Mouse (Mus musculus) G1E (cell line): ENCODE data around the gene Msh5. TPM values are rescaled to one million over a fixed set of nuclear protein-coding genes. Genes with fewer than 3 reads are reported as not detected.

Experiments used
- ATAC-seq: 2 replicates; pipeline ENCODE4 v1.8.0; 2016; ENCODE audit warnings: mild to moderate bottlenecking; ENCODE audit not compliant: insufficient number of reproducible peaks, poor library complexity, low FRiP score, severe bottlenecking; ENCODE audit errors: extremely low read depth
- DNase-seq: peaks from one replicate; pipeline ENCODE4 v3.0.0; 2012; ENCODE audit warnings: low spot score
- H3K27me3 ChIP-seq: 2 replicates; pipeline ENCODE4 v1.6.1; 2012; ENCODE audit warnings: mild to moderate bottlenecking, low read length, inconsistent platforms; ENCODE audit not compliant: insufficient read depth
- H3K36me3 ChIP-seq: replicated peaks from 2 replicates; pipeline ENCODE3; 2012; ENCODE audit warnings: mild to moderate bottlenecking, inconsistent platforms
- H3K4me1 ChIP-seq: 2 replicates; pipeline ENCODE4 v1.6.1; 2012; ENCODE audit warnings: low read depth, low read length, inconsistent platforms, mixed read lengths; ENCODE audit not compliant: insufficient read depth
- H3K4me3 ChIP-seq: 2 replicates; pipeline ENCODE4 v1.5.1; 2012; ENCODE audit warnings: low read depth, mild to moderate bottlenecking, inconsistent platforms, low read length, moderate library complexity, mixed read lengths
- H3K9me3 ChIP-seq: replicated peaks from 2 replicates; pipeline ENCODE4 v1.6.1; 2012; ENCODE audit warnings: inconsistent platforms
- CTCF ChIP-seq: IDR thresholded peaks from 2 replicates; pipeline ENCODE4 v1.5.1; 2012; ENCODE audit warnings: low read depth, low read length, inconsistent platforms, mixed read lengths
- GATA1 ChIP-seq: IDR thresholded peaks from 2 replicates; pipeline ENCODE4 v1.6.1; 2012; ENCODE audit warnings: borderline replicate concordance, low read length, inconsistent platforms, mixed read lengths
- GATA2 ChIP-seq: IDR thresholded peaks from 2 replicates; pipeline ENCODE4 v1.6.1; 2012; ENCODE audit warnings: low read depth, low read length, inconsistent platforms, borderline replicate concordance
- POLR2AphosphoS5 ChIP-seq: IDR thresholded peaks from 2 replicates; pipeline ENCODE4 v1.6.1; 2012; ENCODE audit warnings: low read depth, low read length, inconsistent platforms; ENCODE audit not compliant: insufficient replicate concordance
- TAL1 ChIP-seq: conservative IDR thresholded peaks from 2 replicates; pipeline ENCODE4 v1.6.1; 2012; ENCODE audit warnings: low read depth, low read length, inconsistent platforms, mixed read lengths
- polyA plus RNA-seq: library from polyadenylated mRNA; stranded (reverse); fragments of >175 nt; gene quantifications from 2 replicates; pipeline ENCODE4 v1.2.3, GENCODE M21; 2012
- total RNA-seq, 2 experiments: library from RNA; stranded (forward) in 1 of 2; stranded (reverse) in 1 of 2; fragments of 200-1000 nt in 1 of 2; fragments of >200 nt in 1 of 2; fragmentation: Nextera tagmentation in 1 of 2; gene quantifications; 2 replicates each; pipeline ENCODE4 v1.2.3; 2014 to 2017

Gene Msh5
- total and polyA plus RNA-seq, 3 experiments: 11.5 to 41.7 (median 11.8) TPM

DNA sequence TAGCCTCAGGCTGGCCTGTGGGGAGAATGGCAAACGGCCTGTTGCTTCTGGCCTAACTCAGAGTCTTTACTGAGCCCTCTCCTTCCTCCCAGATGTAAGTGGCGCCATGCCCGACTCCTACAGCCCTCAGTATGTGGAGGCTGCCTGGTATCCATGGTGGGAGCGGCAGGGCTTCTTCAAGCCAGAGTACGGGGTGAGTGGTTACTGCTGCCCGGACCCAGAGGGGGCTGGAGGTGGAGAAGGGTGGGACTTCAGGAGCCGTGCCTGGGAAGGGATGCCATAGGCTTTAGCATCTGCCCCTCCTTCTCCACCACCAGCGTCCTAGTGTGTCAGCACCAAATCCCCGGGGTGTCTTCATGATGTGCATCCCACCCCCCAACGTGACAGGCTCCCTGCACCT is 41.4 kb downstream of the Msh5 start:
- H3K27me3 ChIP-seq: peaks cover 3% of the 10 kb centered on the region; the same call in 1 of the 2 replicates
- peaks cover 70% of the 10 kb centered on the region for H3K36me3 ChIP-seq
- DNase-seq (no peak), ATAC-seq (no peak)
- no peaks in the 10 kb centered on the region for H3K9me3 ChIP-seq
- TF ChIP-seq CTCF (no peak), TAL1 (no peak), GATA2 (no peak), POLR2AphosphoS5 (no peak), GATA1 (no peak)
- H3K4me1 ChIP-seq: peaks cover 74% of the 10 kb centered on the region
- H3K4me3 ChIP-seq: peak overlapping the region; percentile 72

DNA sequence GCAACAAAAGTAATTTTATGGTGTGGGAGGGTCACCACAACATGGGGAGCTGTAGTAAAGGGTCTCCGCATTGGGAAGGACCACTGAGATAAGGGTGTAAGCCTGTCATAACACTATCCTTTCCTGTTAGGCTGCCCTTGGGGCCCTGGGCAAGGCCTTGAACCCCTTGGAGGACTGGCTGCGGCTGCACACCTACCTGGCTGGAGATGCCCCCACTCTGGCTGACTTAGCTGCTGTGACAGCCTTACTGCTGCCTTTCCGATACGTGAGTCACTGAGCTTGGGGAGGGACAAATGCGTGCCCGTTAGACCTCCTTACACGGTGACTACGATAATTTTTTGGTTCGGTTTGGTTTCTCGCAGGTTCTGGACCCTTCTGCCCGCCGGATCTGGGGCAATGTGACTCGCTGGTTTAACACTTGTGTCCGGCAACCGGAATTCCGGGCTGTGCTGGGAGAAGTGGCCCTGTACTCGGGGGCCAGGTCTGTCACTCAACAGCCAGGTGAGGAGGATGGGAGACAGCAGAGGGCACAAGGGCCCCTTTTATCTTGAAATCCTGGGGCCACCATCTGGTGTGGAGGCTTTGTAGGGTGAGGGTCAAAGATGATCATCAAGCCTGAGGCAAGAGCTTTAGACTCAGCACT is 42.3 kb downstream of the Msh5 start:
- Histone ChIP-seq H3K36me3 (peaks cover 69% of the 10 kb centered on the region), H3K27me3 (peaks cover 3% of the 10 kb centered on the region; the same call in 1 of the 2 replicates), H3K4me1 (peaks cover 78% of the 10 kb centered on the region), H3K9me3 (peaks cover 7% of the 10 kb centered on the region), H3K4me3 (peak overlapping the region; percentile 72)
- DNase-seq (no peak), ATAC-seq (0 out of 2 replicates have a peak, but pooled peaks have one; percentile 15)
- TF ChIP-seq GATA1 (no peak), TAL1 (peak; percentile 46; the same call in 1 of the 2 replicates)

DNA sequence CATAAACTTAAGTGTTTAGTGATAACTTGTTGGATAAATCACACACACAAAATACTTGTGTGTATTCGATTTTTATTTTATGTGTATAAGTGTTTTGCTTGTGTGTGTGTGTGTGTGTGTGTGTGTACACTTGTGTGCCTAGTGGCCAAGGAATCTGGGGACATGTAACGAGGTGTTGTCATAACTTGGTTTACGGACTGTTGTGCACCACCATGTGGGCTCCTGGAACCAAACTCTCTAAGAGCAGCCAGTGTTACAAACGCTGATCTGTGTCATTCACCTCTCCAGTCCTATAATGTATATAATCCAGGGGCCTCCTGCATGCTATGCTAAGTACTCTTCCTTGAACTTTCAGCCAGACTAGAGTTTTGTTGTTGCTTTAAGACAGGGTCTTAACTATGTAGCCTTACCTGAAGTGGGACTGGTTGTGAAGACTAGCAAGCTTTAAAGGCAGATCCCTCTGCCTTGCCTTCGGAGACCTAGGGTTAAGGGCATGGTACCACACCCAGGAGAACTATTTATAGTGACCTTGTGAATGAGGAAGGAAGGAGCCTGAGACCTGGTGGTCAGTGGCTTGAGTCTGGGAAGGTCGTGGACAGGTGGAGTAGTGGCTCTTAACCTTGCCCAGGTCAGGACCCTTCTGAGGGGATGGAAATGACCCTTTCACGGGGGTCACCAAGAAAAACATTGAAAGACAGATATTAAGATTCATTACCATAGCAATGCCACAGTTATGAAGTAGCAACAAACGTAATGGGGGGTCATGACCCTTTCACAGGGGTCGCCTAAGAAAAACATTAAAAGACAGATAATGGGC is 43.3 kb downstream of the Msh5 start:
- Histone ChIP-seq H3K36me3 (peaks cover 69% of the 10 kb centered on the region), H3K4me3 (peak overlapping the region; percentile 76), H3K9me3 (peaks cover 17% of the 10 kb centered on the region), H3K27me3 (peaks cover 3% of the 10 kb centered on the region; the same call in 1 of the 2 replicates), H3K4me1 (peaks cover 80% of the 10 kb centered on the region)
- TF ChIP-seq GATA2 (no peak), GATA1 (no peak), TAL1 (no peak), CTCF (no peak), POLR2AphosphoS5 (no peak)
- DNase-seq (no peak), ATAC-seq (no peak)

DNA sequence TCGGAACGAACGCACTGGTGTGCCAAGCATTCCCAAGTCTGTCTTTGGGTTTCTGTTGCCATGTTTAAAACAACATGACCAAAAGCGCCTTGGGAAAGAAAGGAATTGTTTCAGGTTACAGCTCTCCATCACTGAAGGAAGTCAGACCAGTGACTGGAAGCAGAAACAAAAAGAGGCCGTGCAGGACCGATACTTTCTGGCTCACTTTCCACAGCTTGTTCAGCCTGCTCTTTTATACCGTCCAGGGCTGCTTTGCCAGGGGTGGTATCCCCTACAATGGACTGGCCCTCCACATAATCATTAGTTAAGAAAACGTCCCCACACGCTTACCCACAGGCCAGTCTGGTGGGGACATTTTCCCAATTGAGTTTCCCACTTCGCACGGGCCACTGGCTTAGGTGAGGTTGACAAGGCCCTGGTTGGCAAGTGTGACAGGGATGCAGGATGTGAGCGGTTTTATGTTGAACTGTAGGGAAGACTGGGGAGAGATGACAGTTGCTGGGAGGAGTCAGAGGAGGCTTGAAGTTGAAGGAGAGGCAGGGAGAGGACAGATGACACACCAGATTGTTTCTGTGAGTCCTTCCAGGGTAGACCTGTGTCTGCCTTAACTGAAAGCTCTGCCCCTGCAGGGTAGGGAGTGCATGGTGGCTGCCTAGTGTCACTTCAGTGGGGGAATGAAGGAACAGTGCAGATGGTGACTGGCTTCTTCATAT is 44.2 kb downstream of the Msh5 start:
- Histone ChIP-seq H3K36me3 (peaks cover 70% of the 10 kb centered on the region), H3K4me1 (peaks cover 78% of the 10 kb centered on the region)

DNA sequence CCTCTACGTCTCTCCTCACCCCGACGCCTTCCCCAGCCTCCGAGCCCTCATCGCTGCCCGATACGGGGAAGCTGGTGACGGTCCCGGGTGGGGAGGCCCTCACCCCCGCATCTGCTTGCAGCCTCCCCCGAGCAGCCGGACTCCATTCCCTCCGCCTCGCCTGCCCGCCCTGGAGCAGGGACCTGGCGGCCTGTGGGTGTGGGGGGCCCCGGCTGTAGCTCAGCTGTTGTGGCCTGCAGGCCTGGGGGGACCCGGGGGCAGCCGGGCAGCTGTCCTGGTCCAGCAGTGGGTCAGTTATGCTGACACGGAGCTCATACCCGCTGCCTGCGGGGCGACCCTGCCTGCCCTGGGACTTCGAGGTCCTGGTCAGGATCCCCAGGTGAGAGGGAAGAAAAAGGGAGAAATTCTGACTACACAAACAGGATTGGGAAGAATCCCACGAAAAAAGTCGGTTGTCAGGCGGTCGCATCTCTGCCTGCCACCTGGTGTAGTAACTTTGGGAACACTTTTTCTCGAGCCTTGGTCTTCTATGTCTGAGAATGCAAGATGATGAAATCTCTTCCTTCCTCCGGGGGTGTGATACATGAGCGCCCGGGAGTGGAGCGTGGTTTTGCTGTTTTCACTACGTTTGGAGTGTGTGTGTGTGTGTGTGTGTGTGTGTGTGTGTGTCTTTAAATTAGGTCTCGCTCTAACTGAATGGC is 44.9 kb downstream of the Msh5 start:
- Histone ChIP-seq H3K4me1 (peaks cover 79% of the 10 kb centered on the region), H3K4me3 (peak overlapping the region; percentile 76), H3K9me3 (peaks cover 29% of the 10 kb centered on the region), H3K27me3 (peaks cover 3% of the 10 kb centered on the region; the same call in 1 of the 2 replicates), H3K36me3 (peaks cover 69% of the 10 kb centered on the region)
- DNase-seq (no peak), ATAC-seq (no peak)
- TF ChIP-seq GATA1: no peak
- no peak for TF ChIP-seq TAL1
- no peak for TF ChIP-seq CTCF
- TF ChIP-seq GATA2: no peak
- TF ChIP-seq POLR2AphosphoS5: no peak

More for the DNA sequence above, 44.2 kb downstream of the Msh5 start:
- Histone ChIP-seq H3K27me3 (peaks cover 3% of the 10 kb centered on the region; the same call in 1 of the 2 replicates), H3K9me3 (peaks cover 26% of the 10 kb centered on the region), H3K4me3 (peak overlapping the region; percentile 76)
- TF ChIP-seq TAL1: no peak
- TF ChIP-seq GATA2: no peak
- peak; percentile 80; the same call in 1 of the 2 replicates for TF ChIP-seq POLR2AphosphoS5
- ATAC-seq (peak; percentile 59), DNase-seq (peak; percentile 62)
